Mouse (Mus musculus): ENCODE data around the gene Phf11c. TPM values are rescaled to one million over a fixed set of nuclear protein-coding genes. Genes with fewer than 3 reads are reported as not detected.
"Not testable (repeated sequence)": the region's sequence is repeated elsewhere in the genome, so short reads cannot be mapped to it uniquely, and the experiment has no call there.

The Phf11c gene
- polyA plus RNA-seq, 1 experiment from 2014 or later = 0.62 TPM

- not testable (repeated sequence) for H3K4me2 ChIP-seq (ENCODE audit: low read depth, low read length); H3K9me3 ChIP-seq (ENCODE audit: control insufficient read depth, low read length); H3K4me3 ChIP-seq (ENCODE audit: low read length); H3K36me3 ChIP-seq (ENCODE audit: control insufficient read depth, insufficient read depth, low read length); ATAC-seq (ENCODE audit: low read depth); H3K4me1 ChIP-seq (replicated peaks; ENCODE audit: control insufficient read depth, insufficient read depth, low read length); H3K9ac ChIP-seq (ENCODE audit: low read length); H3K27me3 ChIP-seq (ENCODE audit: control insufficient read depth, insufficient read depth, low read depth, low read length); H3K27ac ChIP-seq (ENCODE audit: low read length)
- 70% methylated on average over 1 of the region's 1 CpGs for WGBS
These were observed 54.0 kb downstream of the Phf11c start, which contains the start of gene Phf11b for GRCm38 (mm10) chr14:59341189-59341588. Gene Phf11b, minus strand, starts transcription at chr14:59341351.

GRCm38 (mm10) chr14:59339541-59339940 lies 55.6 kb downstream of the Phf11c start:
- Histone ChIP-seq H3K4me2 (ENCODE audit: low read depth, low read length) (no peak overlapping the region), H3K36me3 (ENCODE audit: control insufficient read depth, insufficient read depth, low read length) (no peaks in the 10 kb centered on the region), H3K27ac (ENCODE audit: low read length) (no peak overlapping the region), H3K27me3 (ENCODE audit: control insufficient read depth, insufficient read depth, low read depth, low read length) (no peaks in the 10 kb centered on the region), H3K9ac (ENCODE audit: low read length) (no peak overlapping the region), H3K9me3 (ENCODE audit: control insufficient read depth, low read length) (no peaks in the 10 kb centered on the region), H3K4me3 (ENCODE audit: low read length) (no peak overlapping the region), H3K4me1 (replicated peaks; ENCODE audit: control insufficient read depth, insufficient read depth, low read length) (no peaks in the 10 kb centered on the region)
- no peak for ATAC-seq (ENCODE audit: low read depth)
- 88% methylated on average over 1 of the region's 1 CpGs for WGBS

GRCm38 (mm10) chr14:59336056-59336455 lies 59.1 kb downstream of the Phf11c start:
- ATAC-seq (ENCODE audit: low read depth); H3K27me3 ChIP-seq (ENCODE audit: control insufficient read depth, insufficient read depth, low read depth, low read length); H3K27ac ChIP-seq (ENCODE audit: low read length); H3K9ac ChIP-seq (ENCODE audit: low read length); H3K4me1 ChIP-seq (replicated peaks; ENCODE audit: control insufficient read depth, insufficient read depth, low read length); H3K4me2 ChIP-seq (ENCODE audit: low read depth, low read length); H3K36me3 ChIP-seq (ENCODE audit: control insufficient read depth, insufficient read depth, low read length); H3K4me3 ChIP-seq (ENCODE audit: low read length); H3K9me3 ChIP-seq (ENCODE audit: control insufficient read depth, low read length): not testable (repeated sequence)
- WGBS = 80% methylated on average over 3 of the region's 3 CpGs

Other genes with a start within 250 kb of the Phf11c start
- gene Gm5142, start 216.6 kb downstream of the Phf11c start, polyA plus RNA-seq (2015; fragmentation: Nextera tagmentation; extraction: Ambion mirVana) = not detected in 2 replicates
- 40.3 and 43.5 TPM in 2 replicates for gene Rcbtb1, start 194.2 kb downstream of the Phf11c start, polyA plus RNA-seq (2015; fragmentation: Nextera tagmentation; extraction: Ambion mirVana)
- gene Gm6904, start 135.2 kb downstream of the Phf11c start, polyA plus RNA-seq (2015; fragmentation: Nextera tagmentation; extraction: Ambion mirVana) = not detected in 2 replicates
- gene Phf11a, start 97.9 kb downstream of the Phf11c start, polyA plus RNA-seq (2015; fragmentation: Nextera tagmentation; extraction: Ambion mirVana) = not detected in 2 replicates
- 0.40 and 1.2 TPM in 2 replicates for gene Phf11b, start 54.0 kb downstream of the Phf11c start, polyA plus RNA-seq (2015; fragmentation: Nextera tagmentation; extraction: Ambion mirVana)
- gene Phf11d, start 29.9 kb downstream of the Phf11c start, polyA plus RNA-seq (2015; fragmentation: Nextera tagmentation; extraction: Ambion mirVana) = 2.0 and 2.9 TPM in 2 replicates
- 9.7 and 10.3 TPM in 2 replicates for gene Setdb2, start 45.5 kb upstream of the Phf11c start, polyA plus RNA-seq (2015; fragmentation: Nextera tagmentation; extraction: Ambion mirVana)
- 50.0 and 52.2 TPM in 2 replicates for gene Cab39l, start 45.6 kb upstream of the Phf11c start, polyA plus RNA-seq (2015; fragmentation: Nextera tagmentation; extraction: Ambion mirVana)
- gene Cdadc1, start 202.6 kb upstream of the Phf11c start, polyA plus RNA-seq (2015; fragmentation: Nextera tagmentation; extraction: Ambion mirVana) = 35.3 and 41.2 TPM in 2 replicates
- 7.1 and 8.7 TPM in 2 replicates for gene Shisa2, start 229.9 kb upstream of the Phf11c start, polyA plus RNA-seq (2015; fragmentation: Nextera tagmentation; extraction: Ambion mirVana)